Mouse (Mus musculus): Measurements from ENCODE around the gene Meis1.

GRCm38 (mm10) chr11:19020371-19020824, 1.6 kb upstream of the Meis1 start:
- TF ChIP-seq CTCF (IDR thresholded peaks at IDR 0.05; ENCODE audit: insufficient read depth, low read depth, low read length), result no peak
- peak; percentile 46 for TF ChIP-seq POLR2A (IDR thresholded peaks at IDR 0.05; ENCODE audit: insufficient read depth, low read depth, low read length)
